Mouse (Mus musculus) midbrain, embryonic 11.5 days (tissue): ENCODE results near the gene Txndc12. TPM values are rescaled to one million over a fixed set of nuclear protein-coding genes. Genes with fewer than 3 reads are reported as not detected.

ENCODE experiments used
- ATAC-seq: fragments of 200-750 bp; cut with Nextera tagmentation; 2 replicates; pipeline ENCODE4 v1.8.0; 2017; ENCODE audit warnings: moderate TSS enrichment, moderate library complexity; ENCODE audit not compliant: low FRiP score
- DNase-seq: peaks from one replicate; pipeline ENCODE4 v3.0.0; 2015; ENCODE audit warnings: low spot score; ENCODE audit errors: missing footprints
- H3K27ac ChIP-seq: fragments of 300-500 bp; sonication (generic); 2 replicates; pipeline ENCODE4 v1.5.1; 2014; ENCODE audit warnings: low read depth, low read length
- H3K27me3 ChIP-seq: fragments of 300-500 bp; sonication (generic); 2 replicates; pipeline ENCODE4 v1.6.1; 2014; ENCODE audit warnings: mild to moderate bottlenecking, low read length, moderate library complexity, mixed read lengths; ENCODE audit not compliant: control insufficient read depth, insufficient read depth
- H3K36me3 ChIP-seq: fragments of 300-500 bp; sonication (generic); 2 replicates; pipeline ENCODE4 v1.6.1; 2014; ENCODE audit warnings: mild to moderate bottlenecking, low read length, moderate library complexity, mixed read lengths; ENCODE audit not compliant: control insufficient read depth, insufficient read depth
- H3K4me1 ChIP-seq: fragments of 300-500 bp; sonication (generic); 2 replicates; pipeline ENCODE4 v1.6.1; 2014; ENCODE audit warnings: low read length; ENCODE audit not compliant: control insufficient read depth, insufficient read depth
- H3K4me2 ChIP-seq: fragments of 300-500 bp; sonication (generic); 2 replicates; pipeline ENCODE4 v1.6.1; 2014; ENCODE audit warnings: mild to moderate bottlenecking, moderate library complexity
- H3K4me3 ChIP-seq: fragments of 300-500 bp; sonication (generic); 2 replicates; pipeline ENCODE4 v1.5.1; 2014; ENCODE audit warnings: low read depth, low read length
- H3K9ac ChIP-seq: fragments of 300-500 bp; sonication (generic); 2 replicates; pipeline ENCODE4 v1.6.1; 2014; ENCODE audit warnings: low read length
- H3K9me3 ChIP-seq: fragments of 300-500 bp; sonication (generic); 2 replicates; pipeline ENCODE4 v1.6.1; 2016; ENCODE audit warnings: low read length; ENCODE audit not compliant: control insufficient read depth
- WGBS: fragments of 180-500 bp; shearing (Covaris S2); extraction: QIAGEN DNeasy Blood & Tissue Kit; methylation state at CpG from one replicate; pipeline ENCODE4 v1.1.7; 2014; 5-methylcytosine and 5-hydroxymethylcytosine counted together
- polyA plus RNA-seq: library from polyadenylated mRNA; unstranded; fragments of >200 nt; fragmentation: Nextera tagmentation; extraction: Ambion mirVana; gene quantifications from 2 replicates; pipeline ENCODE4 v1.2.1, GENCODE M21; 2014

Txndc12 gene
- polyA plus RNA-seq, 1 experiment from 2014 or later = 112 TPM

DNA sequence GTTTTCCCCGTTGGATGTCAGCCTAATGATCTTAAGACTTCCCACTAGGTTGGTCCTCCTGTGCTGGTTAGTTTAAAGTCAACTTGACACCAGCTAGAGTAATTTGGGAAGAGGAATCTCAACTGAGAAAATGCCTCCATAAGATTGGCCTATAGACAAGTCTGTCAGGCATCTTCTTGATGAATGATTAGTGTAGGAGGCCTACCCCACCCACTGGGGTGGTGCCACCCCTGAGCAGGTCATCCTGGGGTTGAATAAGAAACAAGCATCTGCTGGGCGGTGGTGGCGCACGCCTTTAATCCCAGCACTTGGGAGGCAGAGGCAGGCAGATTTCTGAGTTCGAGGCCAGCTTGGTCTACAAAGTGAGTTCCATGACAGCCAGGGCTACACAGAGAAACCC is 39.3 kb downstream of the Txndc12 start:
- no peak for DNase-seq
- WGBS = 86% methylated on average over 5 of the region's 5 CpGs
- Histone ChIP-seq H3K4me2 (no peak overlapping the region), H3K4me1 (no peaks in the 10 kb centered on the region; the same call in 1 of the 2 replicates), H3K36me3 (no peaks in the 10 kb centered on the region), H3K27ac (no peak overlapping the region), H3K27me3 (no peaks in the 10 kb centered on the region; the same call in 1 of the 2 replicates), H3K9ac (no peak overlapping the region), H3K9me3 (no peaks in the 10 kb centered on the region), H3K4me3 (no peak overlapping the region)
- ATAC-seq = no peak

DNA sequence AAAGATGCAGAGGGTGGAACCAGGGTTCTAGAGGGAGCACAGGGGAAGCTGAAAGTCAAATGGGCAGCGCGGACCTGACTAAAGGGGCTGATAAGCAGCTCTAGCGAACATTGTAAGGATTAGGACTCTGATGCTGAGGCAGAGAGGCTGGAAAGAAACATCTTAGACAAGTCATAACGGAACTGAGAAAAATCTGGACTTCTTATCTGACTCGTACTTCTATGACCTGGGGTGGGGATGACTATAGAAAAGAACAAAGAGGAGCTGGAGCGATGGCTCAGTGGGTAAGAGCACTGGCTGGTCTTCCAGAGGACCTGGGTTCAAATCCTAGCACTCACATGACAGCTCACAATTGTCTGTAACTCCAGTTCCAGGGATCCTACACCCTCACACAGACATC is 43.5 kb downstream of the Txndc12 start:
- 81% methylated on average over 6 of the region's 6 CpGs for WGBS
- Histone ChIP-seq H3K4me3 (no peak overlapping the region), H3K27ac (no peak overlapping the region), H3K4me1 (no peaks in the 10 kb centered on the region; the same call in 1 of the 2 replicates), H3K9ac (no peak overlapping the region), H3K36me3 (no peaks in the 10 kb centered on the region), H3K27me3 (peaks cover 3% of the 10 kb centered on the region; the same call in 1 of the 2 replicates), H3K9me3 (no peaks in the 10 kb centered on the region), H3K4me2 (no peak overlapping the region)
- DNase-seq (no peak), ATAC-seq (no peak)

DNA sequence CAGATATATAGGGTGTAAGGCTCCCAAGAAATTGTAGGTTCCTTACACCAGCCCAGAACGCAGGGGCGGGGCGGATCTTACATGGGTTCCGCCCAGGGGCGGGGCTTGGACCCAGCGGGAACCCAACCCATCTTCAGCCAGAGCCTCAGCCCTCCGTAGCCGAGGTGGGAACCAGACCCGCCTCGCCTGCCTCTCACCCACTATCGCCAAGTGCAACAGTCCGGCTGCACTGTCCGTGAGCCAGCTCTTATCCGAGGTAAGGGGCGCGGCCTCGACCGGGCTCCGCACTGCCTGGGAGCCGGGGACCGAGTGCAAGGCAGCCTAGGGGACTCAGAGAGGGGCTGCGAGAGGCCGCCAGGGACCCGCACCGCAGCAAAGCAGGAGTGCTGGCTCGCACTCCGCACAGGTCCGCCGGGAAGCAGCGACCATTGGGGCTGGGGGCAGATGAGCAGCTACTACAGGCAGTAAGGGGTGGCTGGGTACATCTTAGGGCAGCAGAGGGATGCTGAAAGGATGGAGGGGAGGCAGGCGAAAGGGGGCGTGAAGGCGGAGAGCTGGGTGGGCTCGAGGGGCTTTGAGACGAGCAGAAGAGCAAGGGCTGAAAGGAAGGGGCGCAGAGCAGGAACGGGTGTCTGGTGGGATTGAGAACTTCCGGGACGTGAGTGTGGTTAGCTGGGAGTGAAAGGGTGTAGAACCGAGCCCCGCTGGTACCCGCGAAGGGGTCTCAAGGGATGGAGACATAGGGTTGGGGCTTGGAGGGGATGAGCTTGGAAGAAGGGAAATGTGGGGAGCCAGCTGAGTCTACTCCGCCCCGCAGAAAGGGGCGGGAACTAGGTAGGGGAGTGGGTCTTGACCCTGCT is 44.8 kb downstream of the Txndc12 start, which contains the start of gene Rab3b:
TSS of gene Rab3b (plus strand) at position 101 of the 860 bp plus-strand sequence.
- Histone ChIP-seq H3K4me3 (peak within 1 kb of the TSS; percentile 60), H3K4me2 (peak within 1 kb of the TSS; percentile 87), H3K9me3 (no peaks in the 10 kb centered on the region), H3K4me1 (no peaks in the 10 kb centered on the region; the same call in 1 of the 2 replicates), H3K36me3 (no peaks in the 10 kb centered on the region), H3K27ac (no peak within 1 kb of the TSS), H3K27me3 (peaks cover 3% of the 10 kb centered on the region; the same call in 1 of the 2 replicates), H3K9ac (peak within 1 kb of the TSS; percentile 72)
- peak; percentile 94 for ATAC-seq
- 1% methylated on average over 46 of the region's 46 CpGs for WGBS
- peak; percentile 97 for DNase-seq

DNA sequence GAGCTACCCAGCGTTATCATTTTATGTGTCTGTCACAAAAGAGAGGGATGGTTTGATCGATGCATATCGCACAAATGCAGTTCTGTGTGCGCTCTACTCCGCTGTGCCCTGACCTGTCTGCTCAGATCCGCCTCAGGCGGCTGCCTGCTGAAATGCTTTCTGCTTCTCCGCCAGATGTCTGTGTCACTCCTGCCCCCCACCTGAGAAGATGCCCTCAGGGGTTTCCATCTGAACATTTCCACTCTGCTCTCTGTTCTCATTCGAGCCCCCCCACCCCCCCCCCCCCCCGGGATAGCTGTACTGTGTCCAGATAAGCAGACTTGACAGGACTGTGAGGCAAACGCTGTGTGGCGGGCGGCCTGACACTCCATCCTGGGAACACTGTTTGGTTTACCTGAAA is 49.4 kb downstream of the Txndc12 start:
- Histone ChIP-seq H3K4me3 (no peak overlapping the region), H3K36me3 (no peaks in the 10 kb centered on the region), H3K27me3 (peaks cover 3% of the 10 kb centered on the region; the same call in 1 of the 2 replicates), H3K4me2 (no peak overlapping the region), H3K9ac (no peak overlapping the region), H3K27ac (no peak overlapping the region), H3K4me1 (no peaks in the 10 kb centered on the region; the same call in 1 of the 2 replicates), H3K9me3 (no peaks in the 10 kb centered on the region)
- 63% methylated on average over 13 of the region's 13 CpGs for WGBS
- ATAC-seq (no peak), DNase-seq (no peak)

DNA sequence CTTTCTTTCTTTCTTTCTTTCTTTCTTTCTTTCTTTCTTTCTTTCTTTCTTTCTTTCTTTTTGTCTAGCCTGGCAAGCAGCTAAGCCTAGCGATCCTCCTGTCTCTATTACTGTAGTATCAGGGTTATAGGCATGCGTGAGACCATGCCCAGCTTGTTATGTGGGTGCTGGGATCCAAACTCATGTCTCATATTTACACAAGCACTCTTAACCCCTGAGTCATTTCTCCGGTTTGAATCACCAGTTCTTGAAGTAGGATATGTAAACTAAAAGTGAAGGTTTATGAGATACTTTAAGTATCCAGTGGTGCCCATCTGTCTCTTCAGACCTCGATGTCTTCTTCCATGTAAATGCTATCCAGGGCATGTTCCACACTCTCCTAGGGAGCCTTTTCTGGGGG is 53.1 kb downstream of the Txndc12 start:
- Histone ChIP-seq H3K9ac (no peak overlapping the region), H3K4me1 (no peaks in the 10 kb centered on the region), H3K9me3 (no peaks in the 10 kb centered on the region), H3K27me3 (no peaks in the 10 kb centered on the region), H3K27ac (no peak overlapping the region), H3K36me3 (no peaks in the 10 kb centered on the region), H3K4me2 (no peak overlapping the region), H3K4me3 (no peak overlapping the region)
- 94% methylated on average over 4 of the region's 4 CpGs for WGBS
- DNase-seq (no peak), ATAC-seq (no peak)

DNA sequence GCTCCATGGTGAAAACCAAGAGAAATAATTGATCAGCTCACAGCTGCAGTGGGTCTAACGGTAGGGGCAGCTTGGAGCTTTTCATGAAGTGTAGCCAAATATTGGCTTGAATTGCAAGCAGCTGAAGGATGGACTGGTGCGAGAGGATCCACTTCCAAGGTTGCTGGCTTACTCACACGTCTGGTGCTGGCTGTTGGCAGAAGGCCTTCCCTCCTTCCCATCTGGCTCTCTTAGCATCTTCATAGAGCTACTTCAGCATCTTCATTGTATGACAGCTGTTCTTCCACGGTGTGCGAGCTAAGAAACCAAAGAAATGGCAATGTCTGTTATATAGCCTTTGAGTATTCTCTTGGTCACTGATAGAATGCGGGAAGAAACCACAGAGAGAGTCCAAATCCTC is 56.5 kb downstream of the Txndc12 start:
- H3K4me1 ChIP-seq = no peaks in the 10 kb centered on the region

DNA sequence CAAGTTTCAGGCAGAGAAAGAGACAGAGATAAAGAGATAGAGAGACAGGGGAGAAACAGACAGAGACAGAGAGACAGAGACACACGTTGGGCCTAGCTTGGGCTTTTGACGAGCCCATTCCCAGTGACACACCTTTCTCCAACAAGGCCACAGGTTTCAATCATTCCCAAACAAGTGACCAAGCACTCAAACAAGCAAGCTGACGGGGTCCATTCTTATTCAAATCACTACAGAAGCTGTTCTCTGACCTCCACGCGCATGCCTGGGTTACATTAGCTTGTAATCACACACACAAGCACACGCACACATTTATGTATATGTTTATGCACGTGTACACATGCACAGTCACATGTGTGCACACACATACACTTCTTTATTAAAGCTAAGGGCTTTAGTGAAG is 66.0 kb downstream of the Txndc12 start:
- 78% methylated on average over 7 of the region's 7 CpGs for WGBS
- H3K9ac ChIP-seq = no peak overlapping the region
- H3K27ac ChIP-seq = no peak overlapping the region
- ATAC-seq = no peak
- no peaks in the 10 kb centered on the region for H3K9me3 ChIP-seq
- H3K4me2 ChIP-seq = no peak overlapping the region
- no peak for DNase-seq
- H3K4me3 ChIP-seq = no peak overlapping the region
- H3K27me3 ChIP-seq = no peaks in the 10 kb centered on the region
- no peaks in the 10 kb centered on the region for H3K36me3 ChIP-seq
- H3K4me1 ChIP-seq = no peaks in the 10 kb centered on the region

More for the DNA sequence above, 56.5 kb downstream of the Txndc12 start:
- ATAC-seq (no peak), DNase-seq (no peak)
- 84% methylated on average over 6 of the region's 6 CpGs for WGBS
- no peak overlapping the region for H3K9ac ChIP-seq
- no peaks in the 10 kb centered on the region for H3K36me3 ChIP-seq
- H3K9me3 ChIP-seq = no peaks in the 10 kb centered on the region
- no peak overlapping the region for H3K27ac ChIP-seq
- H3K27me3 ChIP-seq = no peaks in the 10 kb centered on the region
- no peak overlapping the region for H3K4me2 ChIP-seq
- H3K4me3 ChIP-seq = no peak overlapping the region

DNA sequence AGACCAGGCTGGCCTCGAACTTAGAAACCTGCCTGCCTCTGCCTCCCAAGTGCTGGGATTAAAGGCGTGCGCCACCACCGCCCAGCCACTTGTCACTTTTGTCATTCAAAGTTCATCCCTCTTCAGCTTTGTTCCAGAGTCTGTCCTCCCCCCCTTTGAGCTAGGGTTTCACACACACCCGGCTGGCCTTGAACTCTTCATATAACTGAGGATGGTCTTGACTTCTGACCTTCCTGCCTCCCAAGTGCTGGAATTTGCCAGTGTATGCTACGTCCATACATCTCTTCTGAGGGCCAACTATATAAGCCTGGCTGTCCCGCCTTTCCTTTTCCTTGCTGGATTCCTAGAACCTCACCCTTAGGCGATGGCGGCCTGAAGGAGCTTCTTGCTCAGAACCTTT is 68.5 kb downstream of the Txndc12 start:
- Histone ChIP-seq H3K4me2 (no peak overlapping the region), H3K4me3 (no peak overlapping the region), H3K9me3 (no peaks in the 10 kb centered on the region), H3K9ac (no peak overlapping the region), H3K27ac (no peak overlapping the region), H3K36me3 (no peaks in the 10 kb centered on the region), H3K4me1 (peaks cover 3% of the 10 kb centered on the region; the same call in 1 of the 2 replicates), H3K27me3 (no peaks in the 10 kb centered on the region)
- no peak for ATAC-seq
- WGBS = 93% methylated on average over 9 of the region's 9 CpGs
- DNase-seq = no peak

DNA sequence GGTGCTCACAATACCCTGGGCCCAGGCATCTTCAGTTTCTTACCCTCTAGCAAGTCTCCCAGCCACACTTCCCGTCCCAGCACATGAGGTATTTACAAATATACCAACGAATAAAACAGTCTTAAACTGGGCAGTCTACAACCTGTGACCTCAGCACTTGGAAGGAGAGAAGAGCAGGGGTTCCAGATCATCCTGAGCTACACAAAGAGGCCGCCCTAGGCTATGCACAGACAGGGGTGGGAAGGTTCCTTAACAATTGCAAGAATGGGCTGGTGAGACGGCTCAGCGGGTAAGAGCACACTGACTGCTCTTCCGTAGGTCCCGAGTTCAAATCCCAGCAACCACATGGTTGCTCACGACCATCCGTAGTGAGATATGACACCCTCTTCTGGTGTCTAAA is 68.9 kb downstream of the Txndc12 start:
- DNase-seq = no peak
- WGBS = 90% methylated on average over 9 of the region's 9 CpGs

More for the DNA sequence above, 68.9 kb downstream of the Txndc12 start:
- Histone ChIP-seq H3K9me3 (no peaks in the 10 kb centered on the region), H3K9ac (no peak overlapping the region), H3K4me3 (no peak overlapping the region), H3K27me3 (no peaks in the 10 kb centered on the region), H3K4me2 (no peak overlapping the region), H3K36me3 (no peaks in the 10 kb centered on the region), H3K27ac (no peak overlapping the region), H3K4me1 (peaks cover 3% of the 10 kb centered on the region; the same call in 1 of the 2 replicates)
- no peak for ATAC-seq
